18 mouse cellular contexts compared by ENCODE assay signal in genomic region chrX:133754026-133754425, GRCm38 (mm10).
DNase-seq lines count a peak whose midpoint lies in the region; ATAC-seq and TF ChIP-seq lines count a peak whose summit lies in the region.
"Had no signal": no experiment of that assay in that cellular context is flagged by ENCODE, and none has a peak within 500 bp of the region (broad histone marks: within the 10 kb centered on the region; RNA-seq: fewer than 3 reads in every experiment).

No protein-coding gene starts in this region.

- peak overlapping the region; percentile 77 for H3K27ac ChIP-seq in gastrocnemius, adult 2 months
- H3K27ac ChIP-seq in kidney, postnatal 0 days: no peak overlapping the region
- H3K27ac ChIP-seq in midbrain, embryonic 11.5 days (ENCODE audit: low read depth, low read length): no peak overlapping the region
- H3K27ac ChIP-seq: embryonic facial prominence, embryonic 15.5 days; forebrain, embryonic 10.5 days; hindbrain, embryonic 14.5 days; limb, embryonic 13.5 days; liver, embryonic 15.5 days; macrophage; midbrain, embryonic 10.5 days had no signal

- no peak for ATAC-seq in kidney, postnatal 0 days (replicated peaks; ENCODE audit: low FRiP score, low read depth)
- ATAC-seq in midbrain, embryonic 11.5 days (ENCODE audit: low FRiP score): no peak
- ATAC-seq: Patski had no signal

- no peak overlapping the region for H3K4me3 ChIP-seq in gastrocnemius, adult 2 months
- H3K4me3 ChIP-seq in kidney, postnatal 0 days (replicated peaks; ENCODE audit: low read depth, low read length): no peak overlapping the region
- no peak overlapping the region for H3K4me3 ChIP-seq in midbrain, embryonic 11.5 days (ENCODE audit: low read depth, low read length)
- H3K4me3 ChIP-seq: embryonic facial prominence, embryonic 15.5 days; forebrain, embryonic 10.5 days; limb, embryonic 13.5 days; liver, embryonic 15.5 days; midbrain, embryonic 10.5 days had no signal

- no peaks in the 10 kb centered on the region for H3K36me3 ChIP-seq in kidney, postnatal 0 days (ENCODE audit: insufficient read depth, low read length)
- H3K36me3 ChIP-seq in midbrain, embryonic 11.5 days (ENCODE audit: control insufficient read depth, insufficient read depth, low read length): no peaks in the 10 kb centered on the region
- H3K36me3 ChIP-seq: embryonic facial prominence, embryonic 15.5 days; forebrain, embryonic 10.5 days; limb, embryonic 13.5 days; liver, embryonic 15.5 days; midbrain, embryonic 10.5 days had no signal

- no peaks in the 10 kb centered on the region for H3K27me3 ChIP-seq in kidney, postnatal 0 days (ENCODE audit: insufficient read depth, low read length)
- no peaks in the 10 kb centered on the region for H3K27me3 ChIP-seq in midbrain, embryonic 11.5 days (ENCODE audit: control insufficient read depth, insufficient read depth, low read length)
- H3K27me3 ChIP-seq: embryonic facial prominence, embryonic 15.5 days; liver, embryonic 15.5 days had no signal

- H3K9ac ChIP-seq in kidney, postnatal 0 days (ENCODE audit: low read depth, low read length): no peak overlapping the region
- no peak overlapping the region for H3K9ac ChIP-seq in midbrain, embryonic 11.5 days (ENCODE audit: low read length)
- H3K9ac ChIP-seq: embryonic facial prominence, embryonic 15.5 days; hindbrain, embryonic 14.5 days; limb, embryonic 13.5 days; liver, embryonic 15.5 days had no signal

- no peak overlapping the region for H3K4me2 ChIP-seq in kidney, postnatal 0 days (ENCODE audit: low read length)
- H3K4me2 ChIP-seq in midbrain, embryonic 11.5 days: no peak overlapping the region
- H3K4me2 ChIP-seq: embryonic facial prominence, embryonic 15.5 days; hindbrain, embryonic 14.5 days; limb, embryonic 13.5 days; liver, embryonic 15.5 days had no signal

- intact Hi-C loops in gastrocnemius, adult 2 months (cut with DNase I): no loop called here

- WGBS in kidney, postnatal 0 days: 48% methylated on average over 1 of the region's 1 CpGs
- 86% methylated on average over 1 of the region's 1 CpGs for WGBS in midbrain, embryonic 11.5 days

- TF ChIP-seq CTCF in gastrocnemius, adult 2 months (IDR thresholded peaks at IDR 0.05): no peak
- TF ChIP-seq CTCF in kidney, postnatal 0 days (IDR thresholded peaks at IDR 0.05; ENCODE audit: low read depth): no peak

- no peaks in the 10 kb centered on the region for H3K9me3 ChIP-seq in kidney, postnatal 0 days (replicated peaks; ENCODE audit: low read length)
- no peaks in the 10 kb centered on the region for H3K9me3 ChIP-seq in midbrain, embryonic 11.5 days (ENCODE audit: control insufficient read depth, low read length)
- H3K9me3 ChIP-seq: embryonic facial prominence, embryonic 15.5 days; forebrain, embryonic 10.5 days; limb, embryonic 13.5 days; liver, embryonic 15.5 days; midbrain, embryonic 10.5 days had no signal

- no peaks in the 10 kb centered on the region for H3K4me1 ChIP-seq in kidney, postnatal 0 days (replicated peaks; ENCODE audit: insufficient read depth, low read length)
- H3K4me1 ChIP-seq in midbrain, embryonic 11.5 days (ENCODE audit: control insufficient read depth, insufficient read depth, low read length): no peaks in the 10 kb centered on the region
- H3K4me1 ChIP-seq: embryonic facial prominence, embryonic 15.5 days; forebrain, embryonic 10.5 days; limb, embryonic 13.5 days; liver, embryonic 15.5 days; midbrain, embryonic 10.5 days had no signal

- no peak for DNase-seq in gastrocnemius, adult 2 months
- DNase-seq in gastrocnemius, postnatal 10 days: no peak
- DNase-seq in kidney, postnatal 0 days (ENCODE audit: low spot score): peak; percentile 26
- DNase-seq in kidney, postnatal 14 days: no peak
- DNase-seq in heart, adult 9 months (ENCODE audit: low spot score in 2 of 2): peak; percentile 56 to 58
- no peak for DNase-seq in midbrain, embryonic 11.5 days (ENCODE audit: low spot score, missing footprints)
- DNase-seq in ovary, postnatal 10 days (ENCODE audit: low spot score): no peak
- DNase-seq: cerebellum, postnatal 14 days; kidney, adult 9 months; right cerebral cortex, adult 18-20 months had no signal

Comparison
In these comparisons a context has a peak if more than half of its experiments do, and no peak if none do; other contexts are left out.
1. DNase-seq: peak in kidney, postnatal 0 days (single experiment) and heart, adult 9 months (2 of 2); none in gastrocnemius, adult 2 months (single experiment), gastrocnemius, postnatal 10 days (single experiment), kidney, postnatal 14 days (single experiment), midbrain, embryonic 11.5 days (single experiment) and ovary, postnatal 10 days (single experiment).